Mouse (Mus musculus): ENCODE measurements around the gene Hk3. TPM values are rescaled to one million over a fixed set of nuclear protein-coding genes. Genes with fewer than 3 reads are reported as not detected.

The Hk3 gene
- polyA plus RNA-seq, 1 experiment from 2014 or later, result 0.81 TPM

GRCm38 (mm10) chr13:55008589-55008988 lies 12.6 kb downstream of the Hk3 start:
- Histone ChIP-seq H3K27me3 (replicated peaks; ENCODE audit: control insufficient read depth, insufficient read depth, low read length) (no peaks in the 10 kb centered on the region), H3K9me3 (ENCODE audit: control insufficient read depth) (no peaks in the 10 kb centered on the region), H3K4me1 (replicated peaks; ENCODE audit: control insufficient read depth, insufficient read depth, low read length) (no peaks in the 10 kb centered on the region), H3K27ac (ENCODE audit: low read depth, low read length) (no peak overlapping the region), H3K4me2 (replicated peaks; ENCODE audit: low read depth) (no peak overlapping the region), H3K4me3 (ENCODE audit: low read depth, low read length) (no peak overlapping the region), H3K36me3 (ENCODE audit: control insufficient read depth, insufficient read depth) (no peaks in the 10 kb centered on the region), H3K9ac (ENCODE audit: low read depth, low read length) (no peak overlapping the region)
- WGBS, result 74% methylated on average over 6 of the region's 6 CpGs
- TF ChIP-seq CTCF (IDR thresholded peaks at IDR 0.05; ENCODE audit: low read depth), result no peak
- ATAC-seq, result no peak

GRCm38 (mm10) chr13:55006415-55006742 lies 14.8 kb downstream of the Hk3 start:
- no peaks in the 10 kb centered on the region for H3K36me3 ChIP-seq (ENCODE audit: control insufficient read depth, insufficient read depth)
- no peak for TF ChIP-seq CTCF (IDR thresholded peaks at IDR 0.05; ENCODE audit: low read depth)
- no peak overlapping the region for H3K27ac ChIP-seq (ENCODE audit: low read depth, low read length)
- H3K4me2 ChIP-seq (replicated peaks; ENCODE audit: low read depth), result no peak overlapping the region
- no peak overlapping the region for H3K9ac ChIP-seq (ENCODE audit: low read depth, low read length)
- 78% methylated on average over 7 of the region's 7 CpGs for WGBS
- H3K4me1 ChIP-seq (replicated peaks; ENCODE audit: control insufficient read depth, insufficient read depth, low read length), result no peaks in the 10 kb centered on the region
- no peak for ATAC-seq
- no peak overlapping the region for H3K4me3 ChIP-seq (ENCODE audit: low read depth, low read length)
- no peaks in the 10 kb centered on the region for H3K9me3 ChIP-seq (ENCODE audit: control insufficient read depth)
- no peaks in the 10 kb centered on the region for H3K27me3 ChIP-seq (replicated peaks; ENCODE audit: control insufficient read depth, insufficient read depth, low read length)

- Histone ChIP-seq H3K27me3 (replicated peaks; ENCODE audit: control insufficient read depth, insufficient read depth, low read length) (no peaks in the 10 kb centered on the region), H3K9me3 (ENCODE audit: control insufficient read depth) (no peaks in the 10 kb centered on the region), H3K4me1 (replicated peaks; ENCODE audit: control insufficient read depth, insufficient read depth, low read length) (no peaks in the 10 kb centered on the region), H3K36me3 (ENCODE audit: control insufficient read depth, insufficient read depth) (no peaks in the 10 kb centered on the region), H3K27ac (ENCODE audit: low read depth, low read length) (no peak overlapping the region), H3K4me2 (replicated peaks; ENCODE audit: low read depth) (no peak overlapping the region), H3K4me3 (ENCODE audit: low read depth, low read length) (no peak overlapping the region), H3K9ac (ENCODE audit: low read depth, low read length) (no peak overlapping the region)
- TF ChIP-seq CTCF (IDR thresholded peaks at IDR 0.05; ENCODE audit: low read depth), result no peak
- WGBS, result 40% methylated on average over 31 of the region's 31 CpGs
- no peak for ATAC-seq
These were observed 15.3 kb downstream of the Hk3 start for GRCm38 (mm10) chr13:55005691-55006414.

- 60% methylated on average over 11 of the region's 11 CpGs for WGBS
- peak; percentile 6; the same call in 1 of the 2 replicates for ATAC-seq
- no peak for TF ChIP-seq CTCF (IDR thresholded peaks at IDR 0.05; ENCODE audit: low read depth)
These were observed 16.5 kb downstream of the Hk3 start for GRCm38 (mm10) chr13:55004646-55005045.

GRCm38 (mm10) chr13:55002090-55002489 lies 19.1 kb downstream of the Hk3 start:
- 76% methylated on average over 10 of the region's 10 CpGs for whole genome bisulfite sequencing
- Histone ChIP-seq H3K4me1 (replicated peaks; ENCODE audit: control insufficient read depth, insufficient read depth, low read length) (no peaks in the 10 kb centered on the region), H3K4me2 (replicated peaks; ENCODE audit: low read depth) (no peak overlapping the region), H3K36me3 (ENCODE audit: control insufficient read depth, insufficient read depth) (no peaks in the 10 kb centered on the region), H3K9ac (ENCODE audit: low read depth, low read length) (no peak overlapping the region), H3K4me3 (ENCODE audit: low read depth, low read length) (no peak overlapping the region), H3K9me3 (ENCODE audit: control insufficient read depth) (no peaks in the 10 kb centered on the region), H3K27ac (ENCODE audit: low read depth, low read length) (no peak overlapping the region), H3K27me3 (replicated peaks; ENCODE audit: control insufficient read depth, insufficient read depth, low read length) (no peaks in the 10 kb centered on the region)
- no peak for ATAC-seq
- TF ChIP-seq CTCF (IDR thresholded peaks at IDR 0.05; ENCODE audit: low read depth), result no peak

More at GRCm38 (mm10) chr13:55004646-55005045, 16.5 kb downstream of the Hk3 start:
- H3K27ac ChIP-seq (ENCODE audit: low read depth, low read length), result no peak overlapping the region
- H3K9me3 ChIP-seq (ENCODE audit: control insufficient read depth), result no peaks in the 10 kb centered on the region
- no peak overlapping the region for H3K4me3 ChIP-seq (ENCODE audit: low read depth, low read length)
- H3K27me3 ChIP-seq (replicated peaks; ENCODE audit: control insufficient read depth, insufficient read depth, low read length), result no peaks in the 10 kb centered on the region
- H3K4me1 ChIP-seq (replicated peaks; ENCODE audit: control insufficient read depth, insufficient read depth, low read length), result no peaks in the 10 kb centered on the region
- H3K4me2 ChIP-seq (replicated peaks; ENCODE audit: low read depth), result no peak overlapping the region
- no peaks in the 10 kb centered on the region for H3K36me3 ChIP-seq (ENCODE audit: control insufficient read depth, insufficient read depth)
- H3K9ac ChIP-seq (ENCODE audit: low read depth, low read length), result no peak overlapping the region

GRCm38 (mm10) chr13:55000433-55000832 lies 20.8 kb downstream of the Hk3 start:
- no peak for TF ChIP-seq CTCF (IDR thresholded peaks at IDR 0.05; ENCODE audit: low read depth)
- H3K27ac ChIP-seq (ENCODE audit: low read depth, low read length), result no peak overlapping the region
- H3K4me3 ChIP-seq (ENCODE audit: low read depth, low read length), result no peak overlapping the region
- no peak overlapping the region for H3K9ac ChIP-seq (ENCODE audit: low read depth, low read length)
- H3K4me1 ChIP-seq (replicated peaks; ENCODE audit: control insufficient read depth, insufficient read depth, low read length), result no peaks in the 10 kb centered on the region
- H3K27me3 ChIP-seq (replicated peaks; ENCODE audit: control insufficient read depth, insufficient read depth, low read length), result no peaks in the 10 kb centered on the region
- H3K9me3 ChIP-seq (ENCODE audit: control insufficient read depth), result no peaks in the 10 kb centered on the region
- no peak overlapping the region for H3K4me2 ChIP-seq (replicated peaks; ENCODE audit: low read depth)
- no peaks in the 10 kb centered on the region for H3K36me3 ChIP-seq (ENCODE audit: control insufficient read depth, insufficient read depth)
- no peak for ATAC-seq
- 83% methylated on average over 10 of the region's 10 CpGs for WGBS
